In genomic region chr16:14979228-14979627, GRCm38 (mm10) we compare ENCODE assay signal across 22 mouse cellular contexts.
"Had no signal": no experiment of that assay in that cellular context is flagged by ENCODE, and none has a peak within 500 bp of the region (broad histone marks: within the 10 kb centered on the region; RNA-seq: fewer than 3 reads in every experiment).

No protein-coding gene starts in this region.

- H3K4me1 ChIP-seq: limb, embryonic 12.5 days; limb, embryonic 15.5 days; midbrain, embryonic 12.5 days; midbrain, embryonic 15.5 days; neural tube, embryonic 12.5 days; neural tube, embryonic 15.5 days had no signal

- DNase-seq: kidney, postnatal 14 days; layer of hippocampus, postnatal 36 days; left cerebral cortex, postnatal 4 days; liver, postnatal 0 days; lung, embryonic 14.5 days; right cerebral cortex, adult 18-20 months; right cerebral cortex, postnatal 14 days; right cerebral cortex, postnatal 4 days; thymus, adult 2 months; thymus, postnatal 14 days; thymus, postnatal 4 days had no signal

- H3K27me3 ChIP-seq: limb, embryonic 12.5 days; limb, embryonic 15.5 days; midbrain, embryonic 12.5 days; midbrain, embryonic 15.5 days; neural tube, embryonic 12.5 days; neural tube, embryonic 15.5 days had no signal

- H3K27ac ChIP-seq: layer of hippocampus, adult 2 months; left cerebral cortex, adult 2 months; limb, embryonic 12.5 days; limb, embryonic 15.5 days; liver, embryonic 14.5 days; macrophage; midbrain, embryonic 12.5 days; midbrain, embryonic 15.5 days; neural tube, embryonic 12.5 days; neural tube, embryonic 15.5 days; stomach, postnatal 0 days had no signal

- H3K4me3 ChIP-seq: layer of hippocampus, adult 2 months; left cerebral cortex, adult 2 months; limb, embryonic 12.5 days; limb, embryonic 15.5 days; midbrain, embryonic 12.5 days; midbrain, embryonic 15.5 days; neural tube, embryonic 12.5 days; neural tube, embryonic 15.5 days had no signal

- H3K36me3 ChIP-seq: limb, embryonic 12.5 days; limb, embryonic 15.5 days; midbrain, embryonic 12.5 days; midbrain, embryonic 15.5 days; neural tube, embryonic 12.5 days; neural tube, embryonic 15.5 days had no signal
